In the genomic region with DNA sequence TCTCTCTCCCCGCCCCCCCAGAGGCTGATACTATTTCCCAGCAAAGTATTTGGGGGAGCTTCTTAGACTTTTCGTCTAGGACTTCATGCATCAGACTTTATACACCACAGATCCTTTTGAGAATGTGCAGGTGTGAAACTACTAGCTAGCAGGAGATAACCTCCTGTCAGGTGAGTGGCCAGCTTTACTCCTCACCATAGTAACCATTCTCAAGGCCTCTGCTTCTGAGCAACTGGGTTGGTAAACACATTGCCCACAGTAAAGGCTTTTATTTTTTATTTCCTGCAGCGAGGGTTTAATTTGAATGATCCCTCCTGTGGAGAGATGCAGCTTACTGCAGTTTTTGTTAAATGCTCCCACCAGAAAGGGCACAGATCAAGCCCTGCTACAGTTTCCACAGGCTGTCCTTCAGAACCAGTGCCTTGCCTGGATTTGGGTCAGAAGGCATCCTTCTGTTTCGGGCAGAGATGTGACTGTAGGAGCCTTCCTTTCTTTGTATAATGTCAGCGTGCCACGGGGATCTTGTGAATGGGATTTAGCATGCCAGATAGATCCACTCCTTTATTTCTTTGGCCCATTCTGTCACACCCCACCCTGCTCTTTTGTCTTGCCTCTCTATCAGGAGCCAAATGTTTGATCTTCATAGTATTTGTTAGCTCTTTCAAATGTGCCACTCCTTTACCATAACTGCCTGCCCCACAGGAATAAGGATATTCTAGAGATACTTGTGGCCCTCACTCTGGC, we compare ENCODE assay signal across 26 mouse cellular contexts. TPM values are rescaled to one million over a fixed set of nuclear protein-coding genes. Genes with fewer than 3 reads are reported as not detected.
A peak's percentile ranks its signal among the peaks of the same experiment; 100 is the strongest.
DNase-seq lines count a peak whose midpoint lies in the region; ATAC-seq and TF ChIP-seq lines count a peak whose summit lies in the region.
"Had no signal": no experiment of that assay in that cellular context is flagged by ENCODE, and none has a peak within 500 bp of the region (broad histone marks: within the 10 kb centered on the region; RNA-seq: fewer than 3 reads in every experiment).

No protein-coding gene starts in this region.

- ATAC-seq in hindbrain, postnatal 0 days: 0 out of 2 replicates have a peak, but pooled peaks have one; percentile 38
- peak; percentile 56 for ATAC-seq in midbrain, embryonic 15.5 days (replicated peaks)
- no peak for ATAC-seq in heart, embryonic 11.5 days (replicated peaks; ENCODE audit: insufficient number of reproducible peaks, low FRiP score, low TSS enrichment)
- ATAC-seq: activated CD4-positive, CD25-positive, alpha-beta regulatory T cell, adult 4 months; intestine, embryonic 15.5 days; Patski had no signal

- TF ChIP-seq CTCF in hindbrain, postnatal 0 days (IDR thresholded peaks at IDR 0.05; ENCODE audit: low read depth): no peak

- no peaks in the 10 kb centered on the region for H3K4me1 ChIP-seq in hindbrain, postnatal 0 days (ENCODE audit: insufficient read depth, low read length)
- H3K4me1 ChIP-seq in midbrain, embryonic 15.5 days: peaks cover 8% of the 10 kb centered on the region
- H3K4me1 ChIP-seq in heart, embryonic 11.5 days (ENCODE audit: control insufficient read depth, insufficient read depth, low read length): no peaks in the 10 kb centered on the region
- H3K4me1 ChIP-seq: heart, embryonic 15.5 days; intestine, embryonic 15.5 days; liver, embryonic 13.5 days; neural tube, embryonic 12.5 days had no signal

- H3K9ac ChIP-seq in hindbrain, postnatal 0 days (replicated peaks; ENCODE audit: low read length): no peak overlapping the region
- no peak overlapping the region for H3K9ac ChIP-seq in midbrain, embryonic 15.5 days
- no peak overlapping the region for H3K9ac ChIP-seq in heart, embryonic 11.5 days (ENCODE audit: low read depth, low read length)
- H3K9ac ChIP-seq: heart, embryonic 15.5 days; intestine, embryonic 15.5 days; liver, embryonic 13.5 days; neural tube, embryonic 12.5 days had no signal

- intact Hi-C loops in heart, postnatal 10 days (cut with DNase I): no loop called here

- no peaks in the 10 kb centered on the region for H3K27me3 ChIP-seq in hindbrain, postnatal 0 days (ENCODE audit: insufficient read depth, low read length)
- no peaks in the 10 kb centered on the region for H3K27me3 ChIP-seq in midbrain, embryonic 15.5 days (replicated peaks)
- H3K27me3 ChIP-seq in heart, embryonic 11.5 days (ENCODE audit: control insufficient read depth, insufficient read depth, low read length): no peaks in the 10 kb centered on the region
- H3K27me3 ChIP-seq: heart, embryonic 15.5 days; intestine, embryonic 15.5 days; liver, embryonic 13.5 days; neural tube, embryonic 12.5 days had no signal

- H3K27ac ChIP-seq in hindbrain, postnatal 0 days: no peak overlapping the region
- peak overlapping the region; percentile 26; the same call in 1 of the 2 replicates for H3K27ac ChIP-seq in midbrain, embryonic 15.5 days
- H3K27ac ChIP-seq in heart, embryonic 11.5 days (ENCODE audit: low read depth, low read length): no peak overlapping the region
- H3K27ac ChIP-seq: forebrain, embryonic 10.5 days; heart, adult 2 months; heart, embryonic 15.5 days; intestine, embryonic 15.5 days; liver, embryonic 13.5 days; neural tube, embryonic 12.5 days had no signal

- 22% methylated on average over 6 of the region's 6 CpGs for WGBS in hindbrain, postnatal 0 days
- WGBS in midbrain, embryonic 15.5 days: 5% methylated on average over 6 of the region's 6 CpGs
- 24% methylated on average over 6 of the region's 6 CpGs for whole genome bisulfite sequencing in heart, embryonic 11.5 days (ENCODE audit: insufficient replicate concordance)

- no peaks in the 10 kb centered on the region for H3K36me3 ChIP-seq in hindbrain, postnatal 0 days (ENCODE audit: insufficient read depth, low read length)
- H3K36me3 ChIP-seq in midbrain, embryonic 15.5 days (replicated peaks): no peaks in the 10 kb centered on the region
- H3K36me3 ChIP-seq in heart, embryonic 11.5 days (ENCODE audit: control insufficient read depth, insufficient read depth, low read length): no peaks in the 10 kb centered on the region
- H3K36me3 ChIP-seq: forebrain, embryonic 10.5 days; G1E; heart, embryonic 15.5 days; intestine, embryonic 15.5 days; liver, embryonic 13.5 days; neural tube, embryonic 12.5 days had no signal

- DNase-seq in heart, adult 11 months: peak; percentile 50
- DNase-seq in heart, postnatal 10 days: no peak
- DNase-seq in R1 (ENCODE audit: low read depth, low spot score): peak; percentile 34
- peak; percentile 32 for DNase-seq in hindbrain, postnatal 0 days (ENCODE audit: low spot score)
- no peak for DNase-seq in urinary bladder, adult 2 months (ENCODE audit: low spot score)
- DNase-seq: adrenal gland, adult 8-10 months; cerebellum, adult 18-20 months; cerebellum, postnatal 14 days; gastrocnemius, postnatal 14 days; heart, adult 2 months; heart, postnatal 4 days; kidney, postnatal 4 days; layer of hippocampus, adult 9-11 months; liver, embryonic 13.5 days; lung, adult 2 months; lung, postnatal 14 days; thymus, postnatal 14 days had no signal

- no peak overlapping the region for H3K4me3 ChIP-seq in hindbrain, postnatal 0 days (ENCODE audit: low read length)
- H3K4me3 ChIP-seq in midbrain, embryonic 15.5 days: no peak overlapping the region
- no peak overlapping the region for H3K4me3 ChIP-seq in heart, embryonic 11.5 days (ENCODE audit: low read depth, low read length)
- H3K4me3 ChIP-seq: forebrain, embryonic 10.5 days; heart, adult 2 months; heart, embryonic 15.5 days; intestine, embryonic 15.5 days; liver, embryonic 13.5 days; neural tube, embryonic 12.5 days had no signal

- H3K9me3 ChIP-seq in hindbrain, postnatal 0 days (ENCODE audit: low read length): no peaks in the 10 kb centered on the region
- H3K9me3 ChIP-seq in midbrain, embryonic 15.5 days: no peaks in the 10 kb centered on the region
- no peaks in the 10 kb centered on the region for H3K9me3 ChIP-seq in heart, embryonic 11.5 days (replicated peaks; ENCODE audit: control insufficient read depth, low read length)
- H3K9me3 ChIP-seq: forebrain, embryonic 10.5 days; G1E; heart, embryonic 15.5 days; intestine, embryonic 15.5 days; liver, embryonic 13.5 days; neural tube, embryonic 12.5 days had no signal

- H3K4me2 ChIP-seq in hindbrain, postnatal 0 days (ENCODE audit: low read depth, low read length): no peak overlapping the region
- no peak overlapping the region for H3K4me2 ChIP-seq in midbrain, embryonic 15.5 days
- no peak overlapping the region for H3K4me2 ChIP-seq in heart, embryonic 11.5 days
- H3K4me2 ChIP-seq: heart, embryonic 15.5 days; intestine, embryonic 15.5 days; liver, embryonic 13.5 days; neural tube, embryonic 12.5 days had no signal

RNA-seq across cellular contexts. Expression of a gene that starts 46.3 kb away (rescaled TPM):
- total RNA-seq in heart, postnatal 10 days (2021): 10 to 100 TPM; 12.6 to 13.5 TPM
- 22.5 and 29.4 TPM in 2 replicates for total RNA-seq in hindbrain, postnatal 0 days (2014; rRNA removed)
- 11.9 and 13.4 TPM in 2 replicates for polyA plus RNA-seq in hindbrain, postnatal 0 days (2015; fragmentation: Nextera tagmentation; extraction: Ambion mirVana)
- 9.9 and 10.2 TPM in 2 replicates for polyA plus RNA-seq in midbrain, embryonic 15.5 days (2015; fragmentation: Nextera tagmentation; extraction: Ambion mirVana)
- polyA plus RNA-seq in heart, embryonic 11.5 days (2014; fragmentation: Nextera tagmentation; extraction: Ambion mirVana): 5.4 TPM in 2 replicates
- 9.6 and 9.9 TPM in 2 replicates for polyA plus RNA-seq in urinary bladder, adult 2 months (2012; rRNA removed)

Comparison
In these comparisons a context has a peak if more than half of its experiments do, and no peak if none do; other contexts are left out.
1. DNase-seq: peak in heart, adult 11 months (single experiment), R1 (single experiment) and hindbrain, postnatal 0 days (single experiment); none in heart, postnatal 10 days (0 of 2) and urinary bladder, adult 2 months (single experiment).